Mouse (Mus musculus) neural tube, embryonic 15.5 days (tissue): ENCODE results near the gene Dmbt1. TPM values are rescaled to one million over a fixed set of nuclear protein-coding genes. Genes with fewer than 3 reads are reported as not detected.

Experiments
- ATAC-seq: fragments of 200-750 bp; cut with Nextera tagmentation; 2 replicates; pipeline ENCODE4 v1.8.0; 2017; ENCODE audit warnings: mild to moderate bottlenecking, moderate TSS enrichment, moderate library complexity; ENCODE audit not compliant: low FRiP score
- H3K27ac ChIP-seq: fragments of 300-500 bp; sonication (generic); replicated peaks from 2 replicates; pipeline ENCODE4 v1.5.1; 2015; ENCODE audit warnings: mild to moderate bottlenecking, inconsistent platforms
- H3K27me3 ChIP-seq: fragments of 300-500 bp; sonication (generic); replicated peaks from 2 replicates; pipeline ENCODE4 v1.6.1; 2015; ENCODE audit warnings: inconsistent platforms
- H3K36me3 ChIP-seq: fragments of 300-500 bp; sonication (generic); 2 replicates; pipeline ENCODE4 v1.6.1; 2015; ENCODE audit warnings: inconsistent platforms
- H3K4me1 ChIP-seq: fragments of 300-500 bp; sonication (generic); 2 replicates; pipeline ENCODE4 v1.6.1; 2015; ENCODE audit warnings: inconsistent platforms
- H3K4me2 ChIP-seq: fragments of 300-500 bp; sonication (generic); 2 replicates; pipeline ENCODE4 v1.6.1; 2015; ENCODE audit warnings: inconsistent platforms, mild to moderate bottlenecking, moderate library complexity
- H3K4me3 ChIP-seq: fragments of 300-500 bp; sonication (generic); replicated peaks from 2 replicates; pipeline ENCODE4 v1.5.1; 2015; ENCODE audit warnings: mild to moderate bottlenecking, inconsistent platforms
- H3K9ac ChIP-seq: fragments of 300-500 bp; sonication (generic); replicated peaks from 2 replicates; pipeline ENCODE4 v1.6.1; 2015; ENCODE audit warnings: mild to moderate bottlenecking, inconsistent platforms
- H3K9me3 ChIP-seq: fragments of 300-500 bp; sonication (generic); replicated peaks from 2 replicates; pipeline ENCODE4 v1.6.1; 2016; ENCODE audit warnings: inconsistent platforms
- WGBS: fragments of 180-500 bp; shearing (Covaris S2); methylation state at CpG from one replicate; pipeline ENCODE4 v1.1.7; 2015; ENCODE audit warnings: mixed read lengths; 5-methylcytosine and 5-hydroxymethylcytosine counted together
- polyA plus RNA-seq: library from polyadenylated mRNA; unstranded; fragments of >200 nt; fragmentation: Nextera tagmentation; extraction: Ambion mirVana; gene quantifications from 2 replicates; pipeline ENCODE4 v1.2.1, GENCODE M21; 2015

The Dmbt1 gene
- polyA plus RNA-seq, 1 experiment from 2014 or later: not detected

DNA sequence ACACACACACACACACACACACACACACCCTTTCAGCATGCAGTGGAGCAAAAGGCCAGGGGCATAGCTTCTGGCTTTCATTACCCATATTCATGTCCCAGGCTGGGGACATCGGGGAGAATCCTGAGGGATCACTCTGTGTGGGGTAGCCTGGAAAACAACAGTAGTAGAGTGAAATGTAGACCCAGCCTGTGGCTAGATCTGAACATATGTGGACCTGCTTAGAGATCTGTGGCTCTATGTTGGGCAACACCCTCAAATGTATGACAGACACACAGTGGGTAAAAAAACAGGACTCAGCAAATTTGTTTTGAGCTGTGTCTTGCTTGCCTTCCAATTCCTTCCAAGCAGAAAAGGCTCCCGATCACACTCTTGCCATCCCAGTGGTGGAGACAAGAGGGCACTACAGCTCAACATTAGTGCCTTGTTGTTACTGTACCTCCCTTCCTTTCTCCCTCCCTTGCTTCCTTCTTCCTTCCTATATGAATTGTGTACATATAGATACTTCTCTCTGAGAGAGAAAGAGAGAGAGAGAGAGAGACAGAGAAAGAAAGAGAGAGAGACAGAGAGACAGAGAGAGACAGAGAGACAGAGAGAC is 90.5 kb downstream of the Dmbt1 start:
- Histone ChIP-seq H3K4me3 (no peak overlapping the region), H3K36me3 (no peaks in the 10 kb centered on the region), H3K27me3 (no peaks in the 10 kb centered on the region), H3K27ac (no peak overlapping the region), H3K9ac (no peak overlapping the region), H3K4me2 (no peak overlapping the region), H3K4me1 (no peaks in the 10 kb centered on the region), H3K9me3 (no peaks in the 10 kb centered on the region)
- no peak for ATAC-seq
- WGBS: 93% methylated on average over 2 of the region's 2 CpGs

DNA sequence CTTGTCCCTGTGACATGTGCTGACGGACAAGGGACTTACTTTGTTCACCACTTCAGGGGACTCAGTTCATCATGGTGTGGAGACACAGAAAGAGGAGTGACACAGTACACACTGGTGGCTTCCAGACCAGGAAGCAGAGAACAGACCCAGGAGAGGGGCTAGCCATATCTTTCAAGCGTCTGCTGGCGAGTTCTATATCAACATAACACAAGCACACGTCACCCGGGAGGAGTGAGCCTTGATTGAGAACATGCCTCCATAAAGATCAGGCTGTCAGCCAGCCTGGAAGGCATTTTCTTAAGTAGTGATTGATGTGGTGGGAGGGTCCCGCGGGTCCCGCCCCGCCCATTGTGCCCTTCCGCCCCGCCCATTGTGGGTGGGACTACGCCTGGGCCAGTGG is 98.2 kb downstream of the Dmbt1 start:
- ATAC-seq: no peak
- Histone ChIP-seq H3K27me3 (no peaks in the 10 kb centered on the region), H3K4me1 (no peaks in the 10 kb centered on the region), H3K27ac (no peak overlapping the region), H3K9me3 (no peaks in the 10 kb centered on the region), H3K9ac (no peak overlapping the region), H3K36me3 (no peaks in the 10 kb centered on the region), H3K4me3 (no peak overlapping the region), H3K4me2 (no peak overlapping the region)
- WGBS: 69% methylated on average over 12 of the region's 12 CpGs

DNA sequence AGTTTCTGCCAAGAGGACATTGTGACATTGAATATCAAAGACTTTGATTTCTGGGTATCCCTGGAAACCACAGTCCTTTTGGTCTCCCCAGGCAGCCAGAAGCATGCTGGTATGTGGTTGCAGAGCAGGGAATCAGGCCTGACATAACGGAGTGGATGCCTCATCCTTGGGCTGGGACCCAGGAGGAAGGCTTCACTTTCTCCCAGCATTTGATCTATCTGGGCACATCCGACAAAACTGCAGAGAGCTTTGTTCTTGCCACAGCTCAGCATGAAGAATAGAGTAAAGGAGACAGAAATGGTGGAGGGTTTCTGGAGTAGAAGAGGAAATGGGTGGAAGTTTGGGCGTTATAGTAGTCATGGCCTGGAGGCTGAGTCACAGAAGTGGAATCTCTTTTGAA is 101.3 kb downstream of the Dmbt1 start:
- Histone ChIP-seq H3K27me3 (no peaks in the 10 kb centered on the region), H3K36me3 (no peaks in the 10 kb centered on the region), H3K27ac (no peak overlapping the region), H3K4me3 (no peak overlapping the region), H3K9ac (no peak overlapping the region), H3K4me2 (no peak overlapping the region), H3K9me3 (no peaks in the 10 kb centered on the region), H3K4me1 (no peaks in the 10 kb centered on the region)
- no peak for ATAC-seq
- WGBS: 83% methylated on average over 3 of the region's 3 CpGs

DNA sequence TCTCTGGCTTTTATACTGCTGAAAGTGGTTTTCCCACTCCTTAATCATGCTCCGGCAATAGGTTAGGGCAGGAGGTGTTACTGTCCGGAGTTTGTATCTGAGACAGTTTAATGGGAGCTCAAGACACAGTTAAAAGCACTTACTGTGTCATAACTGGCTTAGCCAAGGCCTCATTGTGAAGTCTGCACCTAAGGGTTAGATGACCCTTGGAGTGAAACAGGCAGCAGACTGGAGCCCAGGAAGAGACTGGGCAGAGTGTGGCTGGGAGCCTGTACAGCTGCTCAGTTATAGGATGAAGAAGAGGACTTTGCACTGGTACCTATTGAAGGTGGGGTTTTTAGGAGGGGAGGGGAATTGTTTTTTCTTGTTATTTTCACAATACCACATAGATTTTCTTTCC is 114.4 kb downstream of the Dmbt1 start, which contains the start of gene 4933402N03Rik:
Gene 4933402N03Rik, minus strand, starts transcription at position 101 of the 400 bp plus-strand sequence.
- ATAC-seq: no peak
- no peak within 1 kb of the TSS for H3K27ac ChIP-seq
- 91% methylated on average over 2 of the region's 2 CpGs for WGBS

DNA sequence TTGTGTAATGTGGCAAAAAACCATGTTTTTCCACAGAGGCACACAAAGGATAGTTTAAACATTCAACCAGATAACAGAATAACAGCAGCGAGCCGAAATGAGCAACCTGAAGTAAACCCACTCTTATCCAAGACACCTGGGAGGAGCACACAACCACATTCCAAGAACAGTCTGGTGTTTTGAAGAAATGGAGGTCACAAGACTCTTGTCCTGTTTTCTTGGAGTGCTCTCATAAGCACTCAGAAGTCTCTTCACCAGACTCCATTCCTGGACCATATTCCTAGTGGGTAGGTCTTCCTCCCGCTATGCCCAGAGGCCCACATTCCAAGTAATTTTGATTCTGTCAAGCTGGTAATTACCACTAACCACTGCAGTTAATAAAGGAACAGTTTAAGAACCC is 118.3 kb downstream of the Dmbt1 start:
- no peak overlapping the region for H3K9ac ChIP-seq
- ATAC-seq: no peak
- WGBS: 92% methylated on average over 3 of the region's 3 CpGs

More for the DNA sequence above, 114.4 kb downstream of the Dmbt1 start, which contains the start of gene 4933402N03Rik:
- no peak within 1 kb of the TSS for H3K9ac ChIP-seq
- H3K9me3 ChIP-seq: no peaks in the 10 kb centered on the region
- H3K4me2 ChIP-seq: no peak within 1 kb of the TSS
- no peaks in the 10 kb centered on the region for H3K4me1 ChIP-seq
- H3K36me3 ChIP-seq: no peaks in the 10 kb centered on the region
- no peak within 1 kb of the TSS for H3K4me3 ChIP-seq
- no peaks in the 10 kb centered on the region for H3K27me3 ChIP-seq

DNA sequence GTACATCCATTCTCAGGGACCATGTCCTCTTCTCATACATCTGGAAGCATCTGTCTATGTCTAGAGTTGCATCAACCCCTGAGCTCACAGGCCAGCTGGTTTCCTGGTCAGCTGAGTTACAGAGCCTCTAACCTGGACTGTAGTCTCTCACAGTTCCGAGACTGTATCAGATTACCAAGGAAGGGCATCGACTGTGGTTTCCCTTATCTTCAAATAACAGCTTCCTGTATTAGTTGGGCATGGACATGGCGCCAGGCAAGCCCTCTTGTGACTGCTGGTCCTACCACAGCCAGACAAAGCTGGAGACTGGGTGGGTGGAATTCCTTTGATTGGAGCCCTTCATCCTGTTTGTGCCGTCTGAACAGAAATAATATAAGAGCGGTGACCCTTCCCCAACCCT is 121.2 kb downstream of the Dmbt1 start:
- H3K36me3 ChIP-seq: no peaks in the 10 kb centered on the region
- WGBS: 88% methylated on average over 5 of the region's 5 CpGs
- no peak overlapping the region for H3K27ac ChIP-seq
- H3K27me3 ChIP-seq: no peaks in the 10 kb centered on the region
- no peak overlapping the region for H3K4me3 ChIP-seq
- H3K9ac ChIP-seq: no peak overlapping the region
- H3K4me1 ChIP-seq: no peaks in the 10 kb centered on the region
- no peaks in the 10 kb centered on the region for H3K9me3 ChIP-seq
- H3K4me2 ChIP-seq: no peak overlapping the region
- no peak for ATAC-seq

More for the DNA sequence above, 118.3 kb downstream of the Dmbt1 start:
- Histone ChIP-seq H3K36me3 (no peaks in the 10 kb centered on the region), H3K9me3 (no peaks in the 10 kb centered on the region), H3K4me2 (no peak overlapping the region), H3K27ac (no peak overlapping the region), H3K27me3 (no peaks in the 10 kb centered on the region), H3K4me1 (no peaks in the 10 kb centered on the region), H3K4me3 (no peak overlapping the region)

DNA sequence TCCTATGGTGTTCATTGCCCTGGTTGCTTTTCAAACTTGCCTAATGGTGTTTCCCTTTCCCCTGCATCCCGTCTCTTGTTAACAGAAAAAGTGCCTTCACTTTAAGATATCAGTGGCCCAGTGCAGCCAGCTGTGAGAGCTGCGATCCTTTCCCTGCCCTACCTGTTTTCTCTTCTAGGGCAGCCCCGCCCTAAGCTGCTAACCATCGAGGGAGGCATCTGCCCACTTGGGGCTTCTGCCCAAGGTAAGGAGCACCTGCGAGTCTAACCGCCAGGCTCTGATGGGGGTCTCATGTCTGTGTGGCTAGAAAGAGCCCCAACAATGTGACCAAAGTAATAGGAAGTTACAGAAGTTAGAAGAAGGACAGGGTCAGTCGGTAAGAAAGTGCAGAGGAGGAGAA is 130.4 kb downstream of the Dmbt1 start:
- H3K4me2 ChIP-seq: no peak overlapping the region
- H3K27ac ChIP-seq: no peak overlapping the region
- ATAC-seq: no peak
- no peak overlapping the region for H3K9ac ChIP-seq
- no peak overlapping the region for H3K4me3 ChIP-seq
- H3K27me3 ChIP-seq: no peaks in the 10 kb centered on the region
- 82% methylated on average over 7 of the region's 7 CpGs for WGBS
- no peaks in the 10 kb centered on the region for H3K9me3 ChIP-seq
- no peaks in the 10 kb centered on the region for H3K4me1 ChIP-seq
- no peaks in the 10 kb centered on the region for H3K36me3 ChIP-seq

DNA sequence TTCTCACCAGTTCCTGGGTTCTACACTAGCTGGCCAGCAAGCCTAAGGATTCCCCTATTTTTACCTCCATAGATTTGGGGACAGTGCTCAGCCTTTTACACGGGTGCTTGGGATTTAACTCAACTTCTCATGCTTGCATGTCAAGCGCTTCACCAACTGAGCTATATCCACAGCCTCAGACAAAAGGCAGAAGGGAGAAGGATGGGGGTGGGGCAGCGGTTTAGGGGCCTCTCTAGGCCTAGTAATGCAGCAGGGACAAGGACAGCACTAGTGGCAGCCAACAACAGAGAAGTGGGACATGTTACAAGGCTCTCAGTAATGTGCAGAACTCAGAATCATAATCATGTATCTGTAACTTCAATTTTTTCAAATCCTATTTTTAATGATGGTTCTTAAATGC is 135.9 kb downstream of the Dmbt1 start:
- Histone ChIP-seq H3K9ac (no peak overlapping the region), H3K4me1 (no peaks in the 10 kb centered on the region), H3K36me3 (no peaks in the 10 kb centered on the region), H3K4me2 (no peak overlapping the region), H3K27ac (no peak overlapping the region), H3K27me3 (no peaks in the 10 kb centered on the region), H3K9me3 (no peaks in the 10 kb centered on the region), H3K4me3 (no peak overlapping the region)
- 84% methylated on average over 3 of the region's 3 CpGs for WGBS
- ATAC-seq: no peak

DNA sequence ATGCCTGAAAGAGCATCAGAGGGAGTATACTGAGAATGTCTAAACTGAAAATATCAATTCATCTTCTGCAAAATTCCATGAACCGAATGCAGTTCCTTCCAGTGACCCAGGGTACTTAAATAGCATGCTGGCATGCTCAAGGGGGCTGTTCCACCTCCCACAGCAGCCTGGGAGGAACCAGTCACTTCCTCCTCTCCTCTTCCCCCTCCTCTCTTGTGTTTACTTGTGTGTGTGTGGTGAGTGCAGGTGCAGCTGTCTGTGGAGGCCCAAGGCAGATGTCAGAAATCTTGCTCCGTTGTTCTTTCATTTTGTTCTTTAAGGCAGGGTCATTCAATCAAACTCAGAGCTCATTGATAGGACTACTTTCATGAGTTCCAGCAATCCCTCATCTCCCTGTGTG is 137.2 kb downstream of the Dmbt1 start:
- WGBS: 63% methylated on average over 2 of the region's 2 CpGs
- Histone ChIP-seq H3K9ac (no peak overlapping the region), H3K27ac (no peak overlapping the region), H3K9me3 (no peaks in the 10 kb centered on the region), H3K4me2 (no peak overlapping the region), H3K27me3 (no peaks in the 10 kb centered on the region), H3K4me1 (no peaks in the 10 kb centered on the region), H3K36me3 (no peaks in the 10 kb centered on the region), H3K4me3 (no peak overlapping the region)
- no peak for ATAC-seq

Other genes starting within 250 kb of the Dmbt1 start
- 53.6 and 57.9 TPM in 2 replicates for gene Plekha1, start 166.3 kb upstream of the Dmbt1 start, polyA plus RNA-seq
- 23.7 and 25.1 TPM in 2 replicates for gene Htra1, start 95.9 kb upstream of the Dmbt1 start, polyA plus RNA-seq
- not detected in 2 replicates for gene 4933402N03Rik, start 114.3 kb downstream of the Dmbt1 start, polyA plus RNA-seq
- gene 5430419D17Rik, start 142.3 kb downstream of the Dmbt1 start, polyA plus RNA-seq: not detected in 2 replicates